8 mouse cellular contexts compared by ENCODE assay signal in the genomic region with DNA sequence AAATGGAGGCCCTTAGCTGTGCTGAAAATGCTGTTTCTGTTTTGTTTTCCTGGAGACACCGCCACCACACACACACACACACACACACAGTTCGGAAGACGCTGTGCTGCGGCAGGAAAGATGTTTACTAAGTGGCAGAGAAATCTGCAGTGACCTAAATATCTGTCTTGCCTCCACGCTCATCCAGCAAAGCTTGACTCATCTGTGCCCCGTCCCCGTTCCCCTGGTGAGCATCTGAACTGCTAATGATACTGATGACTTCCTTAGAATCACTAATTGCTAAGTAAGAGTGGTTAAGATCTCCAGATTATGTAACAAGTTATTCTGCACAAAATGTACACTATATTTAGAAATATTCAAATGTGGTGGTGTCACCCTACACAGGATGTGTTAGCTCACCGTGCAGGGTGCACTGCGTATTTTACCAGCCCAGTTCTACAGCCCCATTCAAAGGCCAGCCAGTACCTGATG. TPM values are rescaled to one million over a fixed set of nuclear protein-coding genes. Genes with fewer than 3 reads are reported as not detected.
DNase-seq lines count a peak whose midpoint lies in the region; ATAC-seq and TF ChIP-seq lines count a peak whose summit lies in the region.

No protein-coding gene starts in this region.

- H3K27me3 ChIP-seq in forebrain, embryonic 13.5 days = no peaks in the 10 kb centered on the region
- no peaks in the 10 kb centered on the region for H3K27me3 ChIP-seq in intestine, postnatal 0 days (replicated peaks; ENCODE audit: control insufficient read depth, insufficient read depth, low read length)

- H3K27ac ChIP-seq in gastrocnemius, adult 2 months = peak overlapping the region; percentile 100
- peak overlapping the region; percentile 89 for H3K27ac ChIP-seq in forebrain, embryonic 13.5 days
- peak overlapping the region; percentile 93 for H3K27ac ChIP-seq in intestine, postnatal 0 days (ENCODE audit: low read depth, low read length)

- ATAC-seq in forebrain, embryonic 13.5 days = no peak
- no peak for ATAC-seq in intestine, postnatal 0 days

- H3K36me3 ChIP-seq in forebrain, embryonic 13.5 days (ENCODE audit: poor library complexity, severe bottlenecking) = peaks cover 17% of the 10 kb centered on the region
- H3K36me3 ChIP-seq in intestine, postnatal 0 days (ENCODE audit: control insufficient read depth, insufficient read depth) = peaks cover 18% of the 10 kb centered on the region

- peak overlapping the region; percentile 99 for H3K4me3 ChIP-seq in gastrocnemius, adult 2 months
- H3K4me3 ChIP-seq in forebrain, embryonic 13.5 days = no peak overlapping the region
- no peak overlapping the region for H3K4me3 ChIP-seq in intestine, postnatal 0 days (ENCODE audit: low read depth, low read length)
- no peak overlapping the region for H3K4me3 ChIP-seq in lung, adult 2 months (replicated peaks; ENCODE audit: extremely low read depth, low read depth, low read length)

- no peak for TF ChIP-seq POLR2A in lung, adult 2 months (IDR thresholded peaks at IDR 0.05; ENCODE audit: borderline replicate concordance, extremely low read depth, low read depth, low read length)

- DNase-seq in gastrocnemius, adult 2 months = peak; percentile 41
- DNase-seq in gastrocnemius, postnatal 14 days = no peak
- peak; percentile 42 to 63 for DNase-seq in CD8-positive naive resting alpha-beta T cell, adult 2 months (ENCODE audit: low read depth in 2 of 2, low spot score in 2 of 2)
- peak; percentile 81 for DNase-seq in naive thymus-derived CD4-positive, alpha-beta T cell, adult 2 months (ENCODE audit: low read depth)
- DNase-seq in embryo, embryonic 10 days (ENCODE audit: low spot score) = no peak
- DNase-seq in lung, adult 2 months = no peak

- peaks cover 78% of the 10 kb centered on the region for H3K4me1 ChIP-seq in forebrain, embryonic 13.5 days
- peaks cover 4% of the 10 kb centered on the region; the same call in 1 of the 2 replicates for H3K4me1 ChIP-seq in intestine, postnatal 0 days (replicated peaks; ENCODE audit: control insufficient read depth, insufficient read depth, low read length)
- peaks cover 34% of the 10 kb centered on the region for H3K4me1 ChIP-seq in lung, adult 2 months (ENCODE audit: control insufficient read depth, insufficient read depth, low read length)

- intact Hi-C loops in gastrocnemius, adult 2 months (cut with DNase I) = loop anchor here (5.0 kb wide), 1 partner anchor 337 kb away; no protein-coding TSS in a partner anchor
- intact Hi-C loops in gastrocnemius, postnatal 14 days (cut with DNase I; ENCODE audit: low total_unique reads) = no loop called here

- 51% methylated on average over 9 of the region's 9 CpGs for WGBS in forebrain, embryonic 13.5 days
- WGBS in intestine, postnatal 0 days = 22% methylated on average over 9 of the region's 9 CpGs
- 7% methylated on average over 9 of the region's 9 CpGs for WGBS in lung, adult 2 months

- no peak for TF ChIP-seq CTCF in gastrocnemius, adult 2 months (IDR thresholded peaks at IDR 0.05)
- no peak for TF ChIP-seq CTCF in intestine, postnatal 0 days (IDR thresholded peaks at IDR 0.05; ENCODE audit: low read depth)
- TF ChIP-seq CTCF in lung, adult 2 months (IDR thresholded peaks at IDR 0.05; ENCODE audit: insufficient read depth, low read length) = no peak

- H3K9me3 ChIP-seq in forebrain, embryonic 13.5 days (replicated peaks) = no peaks in the 10 kb centered on the region
- no peaks in the 10 kb centered on the region for H3K9me3 ChIP-seq in intestine, postnatal 0 days (ENCODE audit: control insufficient read depth)

- H3K9ac ChIP-seq in forebrain, embryonic 13.5 days = no peak overlapping the region
- H3K9ac ChIP-seq in intestine, postnatal 0 days (ENCODE audit: low read depth, low read length) = no peak overlapping the region

- peak overlapping the region; percentile 100 for H3K4me2 ChIP-seq in forebrain, embryonic 13.5 days
- H3K4me2 ChIP-seq in intestine, postnatal 0 days (replicated peaks; ENCODE audit: low read depth) = peak overlapping the region; percentile 93

RNA-seq across cellular contexts. Expression of a gene that starts 8.2 kb away (rescaled TPM):
- total RNA-seq in gastrocnemius, adult 2 months (2021) = 10 to 100 TPM; 28.6 to 81.6 TPM
- total RNA-seq in gastrocnemius, postnatal 14 days (2021) = 10 to 100 TPM; 38.7 to 45.5 TPM
- polyA plus RNA-seq in forebrain, embryonic 13.5 days (2015; fragmentation: Nextera tagmentation; extraction: Ambion mirVana) = 8.1 and 8.3 TPM in 2 replicates
- polyA plus RNA-seq in intestine, postnatal 0 days (2015; fragmentation: Nextera tagmentation; extraction: Ambion mirVana) = 13.3 and 14.9 TPM in 2 replicates
- 81.2 and 127 TPM in 2 replicates for polyA plus RNA-seq in lung, adult 2 months (2012; rRNA removed)

Comparison
In these comparisons a context has a peak if more than half of its experiments do, and no peak if none do; other contexts are left out.
1. DNase-seq: peak in gastrocnemius, adult 2 months (single experiment), CD8-positive naive resting alpha-beta T cell, adult 2 months (2 of 2) and naive thymus-derived CD4-positive, alpha-beta T cell, adult 2 months (single experiment); none in gastrocnemius, postnatal 14 days (single experiment), embryo, embryonic 10 days (single experiment) and lung, adult 2 months (single experiment).
2. Peak in every context shown above with its lines, with median percentiles within 50 percentile points of each other: H3K27ac ChIP-seq.